Mouse (Mus musculus) common myeloid progenitor, adult 5-6 weeks (primary cell): ENCODE data around the gene Hmgn2. TPM values are rescaled to one million over a fixed set of nuclear protein-coding genes. Genes with fewer than 3 reads are reported as not detected.
"Not testable (repeated sequence)": the region's sequence is repeated elsewhere in the genome, so short reads cannot be mapped to it uniquely, and the experiment has no call there.

Source experiments
- ATAC-seq: replicated peaks from 2 replicates; pipeline ENCODE4 v1.8.0; 2016; ENCODE audit warnings: low read depth, mild to moderate bottlenecking, moderate TSS enrichment, inconsistent platforms; ENCODE audit not compliant: poor library complexity, severe bottlenecking
- total RNA-seq: library from RNA; stranded (forward); fragments of 200-1000, 187-1606 nt; gene quantifications from 2 replicates; pipeline ENCODE4 v1.2.3, GENCODE M21; 2017

The Hmgn2 gene
- total RNA-seq, result 497 and 549 TPM in 2 replicates

GRCm38 (mm10) chr4:133968150-133968921 lies at the start of gene Hmgn2:
Gene Hmgn2, minus strand, starts transcription at chr4:133968650.
- peak; percentile 33 for ATAC-seq

GRCm38 (mm10) chr4:134017201-134017865 lies 48.9 kb upstream of the Hmgn2 start:
- no peak for ATAC-seq

DNA sequence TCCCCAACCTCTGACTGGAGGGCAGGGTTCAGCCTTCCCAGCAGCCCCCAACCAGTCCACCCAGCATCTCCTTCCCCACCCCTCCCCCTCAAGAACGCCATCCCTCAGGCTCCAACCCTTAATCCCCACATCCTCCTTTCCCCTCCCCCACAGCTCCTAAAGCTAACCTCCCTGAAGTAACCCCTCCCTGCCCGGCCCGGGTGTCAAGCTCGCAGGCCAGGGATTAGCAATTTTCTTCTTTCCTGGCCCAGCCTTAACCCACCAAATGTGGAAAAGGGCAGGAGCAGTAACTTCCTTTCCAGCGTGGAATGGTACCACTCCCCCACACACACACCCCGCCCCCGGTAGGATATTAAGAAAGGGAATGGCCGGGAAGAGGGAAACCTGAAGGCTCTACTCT lies 48.3 kb upstream of the Hmgn2 start:
- no peak for ATAC-seq

- no peak for ATAC-seq
Measured at GRCm38 (mm10) chr4:134016208-134016607, 47.8 kb upstream of the Hmgn2 start.

DNA sequence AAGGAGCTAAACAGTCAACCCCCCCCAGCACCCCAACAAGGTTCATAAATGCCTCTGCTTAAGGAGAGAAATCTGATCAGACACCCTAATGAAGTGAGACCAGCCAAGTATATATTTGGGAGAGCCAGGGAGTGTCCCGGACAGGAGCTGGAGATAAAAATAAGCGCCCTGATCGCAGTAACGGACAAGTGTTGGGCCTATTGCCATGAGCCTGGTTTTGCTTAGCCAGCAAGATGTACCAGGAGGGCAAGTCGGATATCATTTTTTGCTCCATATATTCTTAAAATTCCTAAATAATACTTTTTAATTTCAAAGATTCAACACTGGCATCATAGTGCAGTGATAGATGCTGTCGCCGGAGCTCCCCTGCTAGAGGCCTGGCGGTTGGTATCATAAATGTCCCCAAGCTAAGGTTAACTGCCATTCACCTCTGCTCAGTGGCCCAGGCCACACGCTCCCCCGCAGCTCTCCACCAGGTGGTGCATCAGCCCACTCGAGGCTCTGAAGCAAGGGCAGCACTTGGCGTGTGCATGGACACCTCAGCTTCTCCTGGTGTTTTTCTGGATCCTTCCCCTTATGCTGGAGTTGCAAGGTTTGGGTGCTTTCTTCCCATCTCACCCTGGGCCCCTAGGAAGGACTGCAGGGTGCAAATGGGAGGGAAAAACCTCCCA lies 44.5 kb upstream of the Hmgn2 start:
- peak; percentile 56; the same call in 1 of the 2 replicates for ATAC-seq

- ATAC-seq, result no peak
Measured at GRCm38 (mm10) chr4:134011450-134012414, 43.3 kb upstream of the Hmgn2 start.

DNA sequence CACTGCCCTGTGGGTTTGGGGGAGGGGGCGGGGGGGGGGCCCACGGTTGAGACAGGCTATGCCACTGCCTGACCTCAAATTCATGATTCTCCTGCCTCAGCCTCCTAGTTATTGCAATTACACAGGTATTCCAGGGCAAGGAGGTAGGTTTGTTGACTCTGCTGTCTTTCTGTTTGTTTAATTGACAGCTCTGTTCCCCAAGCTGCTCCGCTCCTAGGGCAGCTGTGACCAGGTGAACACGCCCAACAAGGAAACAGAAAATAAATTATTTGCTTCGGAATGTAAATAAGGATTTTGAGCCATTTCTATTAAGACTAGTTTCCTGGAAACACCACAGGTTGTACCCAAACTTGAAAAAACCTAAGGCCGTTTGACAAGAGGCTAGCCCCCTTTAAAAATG lies 41.3 kb upstream of the Hmgn2 start:
- ATAC-seq, result no peak

DNA sequence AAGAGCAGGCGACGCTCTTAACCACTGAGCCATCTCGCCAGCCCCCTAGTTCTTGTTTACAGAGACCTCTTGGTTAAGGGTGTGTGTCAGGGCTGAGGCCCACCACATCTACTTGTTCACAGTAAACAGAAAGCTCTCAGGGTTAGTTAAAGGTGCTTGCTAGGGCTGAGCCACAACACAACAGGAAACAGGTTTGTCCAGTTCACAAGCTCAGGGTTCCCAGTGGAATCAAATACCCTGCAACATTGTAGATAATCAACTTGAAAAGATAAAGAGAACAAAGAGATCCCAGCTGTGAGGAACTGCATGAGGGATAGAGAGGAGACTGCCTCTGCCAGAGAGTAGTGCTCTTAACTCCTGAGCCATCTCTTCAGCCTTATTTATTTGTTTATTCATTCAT lies 38.4 kb upstream of the Hmgn2 start:
- no peak for ATAC-seq

DNA sequence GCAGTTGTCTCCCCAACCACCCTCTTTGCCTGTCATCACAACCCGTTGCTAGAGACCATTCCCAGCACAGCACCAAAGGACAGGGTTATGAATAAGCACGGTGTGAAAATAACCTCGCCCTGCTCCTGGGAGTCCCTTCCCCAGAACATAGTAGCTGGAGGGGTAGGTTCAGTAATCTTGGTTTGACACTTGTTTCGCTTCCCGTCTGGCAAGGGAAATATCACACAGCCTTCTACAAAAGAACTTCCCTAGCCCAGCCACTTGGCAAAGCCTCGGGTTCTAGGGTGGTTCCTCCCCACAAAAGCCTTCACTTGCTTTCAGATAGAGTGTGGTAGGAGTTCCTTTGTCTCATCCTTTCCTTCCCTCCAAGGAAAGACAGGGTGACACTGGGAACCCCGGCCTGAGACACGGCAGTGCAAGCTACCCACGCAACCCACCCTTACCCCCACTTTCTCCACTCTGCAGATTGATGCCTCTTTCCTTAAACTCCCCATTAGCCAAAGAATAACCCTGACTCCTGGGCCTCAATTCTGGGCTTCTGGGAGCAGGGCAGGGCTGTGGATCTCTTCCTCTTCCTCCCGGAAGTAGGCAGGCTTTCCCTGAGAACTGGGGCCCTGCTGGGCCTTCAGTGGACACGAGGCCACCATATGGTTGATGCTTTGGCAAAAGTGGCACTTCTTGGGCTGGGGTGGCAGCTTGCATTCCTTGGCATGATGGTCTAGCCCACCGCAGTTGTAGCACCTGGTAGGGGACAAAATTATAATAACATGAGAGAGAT lies 37.3 kb upstream of the Hmgn2 start:
- peak; percentile 31; the same call in 1 of the 2 replicates for ATAC-seq

- no peak for ATAC-seq
Measured at GRCm38 (mm10) chr4:134002903-134003302, 34.5 kb upstream of the Hmgn2 start.

- no peak for ATAC-seq
Measured at GRCm38 (mm10) chr4:134002246-134002645, 33.8 kb upstream of the Hmgn2 start.

DNA sequence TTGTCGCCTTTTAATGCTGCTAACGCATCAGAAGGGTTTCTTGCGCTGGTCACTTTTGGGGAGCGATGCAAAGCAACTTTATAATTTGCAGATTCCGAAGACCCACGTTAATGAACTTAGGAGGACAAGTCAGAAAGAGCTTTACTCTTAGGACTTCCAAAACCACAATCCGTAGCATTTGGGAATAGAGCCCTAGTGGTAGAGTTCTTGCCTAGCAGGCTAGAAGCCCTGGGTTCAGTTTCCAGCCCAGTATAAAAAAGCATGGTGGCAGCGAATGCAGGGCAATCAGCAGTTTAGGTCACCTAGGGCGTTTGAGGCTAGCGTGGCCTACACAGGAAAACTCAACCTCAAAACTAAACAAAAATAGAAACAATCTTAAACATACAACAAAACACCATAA lies 33.3 kb upstream of the Hmgn2 start:
- no peak for ATAC-seq

- peak; percentile 99 for ATAC-seq
Measured at GRCm38 (mm10) chr4:134000466-134001438, 32.3 kb upstream of the Hmgn2 start, which contains the start of gene Dhdds. Gene Dhdds, minus strand, starts transcription at chr4:134000918.

GRCm38 (mm10) chr4:133994697-133995096 lies 26.2 kb upstream of the Hmgn2 start:
- ATAC-seq, result no peak

DNA sequence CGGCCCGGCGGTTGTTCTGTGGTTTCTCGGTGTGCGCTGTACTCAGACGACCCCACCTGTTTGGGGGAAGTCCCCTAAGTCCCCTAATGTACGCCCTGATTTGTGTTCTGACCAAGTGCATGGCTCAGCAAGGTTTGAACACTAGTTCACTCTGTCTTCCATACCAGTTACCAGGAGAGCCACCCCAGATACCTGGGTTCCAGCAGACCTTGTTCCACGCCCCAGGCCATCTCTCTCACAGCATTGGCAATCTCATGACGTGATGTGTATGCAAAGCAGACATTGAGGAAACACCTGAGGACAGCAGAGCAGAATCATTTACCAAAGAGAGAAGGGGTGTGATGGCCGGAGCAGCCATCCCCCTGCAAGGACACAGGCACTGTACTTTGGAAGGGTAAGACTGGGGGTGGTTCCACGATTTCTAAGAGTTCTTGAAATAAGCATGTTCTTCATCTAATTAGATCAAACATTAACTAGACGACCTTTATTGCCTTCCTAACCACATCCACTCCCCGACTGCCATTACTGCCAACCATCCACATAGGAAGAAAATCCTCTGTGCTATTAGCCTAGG lies 22.7 kb upstream of the Hmgn2 start:
- no peak for ATAC-seq

DNA sequence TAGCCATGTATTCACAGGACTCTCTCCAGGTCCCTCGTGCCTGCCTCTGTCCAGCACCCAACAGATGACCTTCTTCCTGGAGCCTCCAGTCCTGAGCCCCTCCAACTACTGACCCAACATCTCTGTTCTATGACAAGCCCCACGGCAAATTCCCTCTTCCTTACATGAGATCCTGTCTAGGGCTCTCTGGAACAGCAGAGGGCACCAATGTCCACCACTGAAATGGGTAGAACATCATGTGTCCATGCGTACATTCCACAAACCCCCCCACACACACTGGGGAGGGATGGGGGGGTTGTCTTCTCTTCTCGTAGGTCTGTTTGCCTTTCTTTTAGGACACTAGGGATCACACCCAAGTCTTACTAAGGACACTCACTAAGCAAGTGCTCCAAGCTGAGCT lies 21.6 kb upstream of the Hmgn2 start:
- ATAC-seq, result no peak

GRCm38 (mm10) chr4:133988289-133988688 lies 19.8 kb upstream of the Hmgn2 start:
- not testable (repeated sequence) for ATAC-seq

- no peak for ATAC-seq
Measured at GRCm38 (mm10) chr4:133982936-133983335, 14.5 kb upstream of the Hmgn2 start.
